Mouse (Mus musculus) G1E (cell line): Measurements from ENCODE around the gene Tbx2. TPM values are rescaled to one million over a fixed set of nuclear protein-coding genes. Genes with fewer than 3 reads are reported as not detected.

ENCODE experiments used
- ATAC-seq: 2 replicates; pipeline ENCODE4 v1.8.0; 2016; ENCODE audit warnings: mild to moderate bottlenecking; ENCODE audit not compliant: insufficient number of reproducible peaks, poor library complexity, low FRiP score, severe bottlenecking; ENCODE audit errors: extremely low read depth
- DNase-seq: peaks from one replicate; pipeline ENCODE4 v3.0.0; 2012; ENCODE audit warnings: low spot score
- H3K27me3 ChIP-seq: 2 replicates; pipeline ENCODE4 v1.6.1; 2012; ENCODE audit warnings: mild to moderate bottlenecking, low read length, inconsistent platforms; ENCODE audit not compliant: insufficient read depth
- H3K36me3 ChIP-seq: replicated peaks from 2 replicates; pipeline ENCODE3; 2012; ENCODE audit warnings: mild to moderate bottlenecking, inconsistent platforms
- H3K4me1 ChIP-seq: 2 replicates; pipeline ENCODE4 v1.6.1; 2012; ENCODE audit warnings: low read depth, low read length, inconsistent platforms, mixed read lengths; ENCODE audit not compliant: insufficient read depth
- H3K4me3 ChIP-seq: 2 replicates; pipeline ENCODE4 v1.5.1; 2012; ENCODE audit warnings: low read depth, mild to moderate bottlenecking, inconsistent platforms, low read length, moderate library complexity, mixed read lengths
- H3K9me3 ChIP-seq: replicated peaks from 2 replicates; pipeline ENCODE4 v1.6.1; 2012; ENCODE audit warnings: inconsistent platforms
- CTCF ChIP-seq: IDR thresholded peaks from 2 replicates; pipeline ENCODE4 v1.5.1; 2012; ENCODE audit warnings: low read depth, low read length, inconsistent platforms, mixed read lengths
- GATA1 ChIP-seq: IDR thresholded peaks from 2 replicates; pipeline ENCODE4 v1.6.1; 2012; ENCODE audit warnings: borderline replicate concordance, low read length, inconsistent platforms, mixed read lengths
- GATA2 ChIP-seq: IDR thresholded peaks from 2 replicates; pipeline ENCODE4 v1.6.1; 2012; ENCODE audit warnings: low read depth, low read length, inconsistent platforms, borderline replicate concordance
- POLR2AphosphoS5 ChIP-seq: IDR thresholded peaks from 2 replicates; pipeline ENCODE4 v1.6.1; 2012; ENCODE audit warnings: low read depth, low read length, inconsistent platforms; ENCODE audit not compliant: insufficient replicate concordance
- TAL1 ChIP-seq: conservative IDR thresholded peaks from 2 replicates; pipeline ENCODE4 v1.6.1; 2012; ENCODE audit warnings: low read depth, low read length, inconsistent platforms, mixed read lengths
- polyA plus RNA-seq: library from polyadenylated mRNA; stranded (reverse); fragments of >175 nt; gene quantifications from 2 replicates; pipeline ENCODE4 v1.2.3, GENCODE M21; 2012
- total RNA-seq, 2 experiments: library from RNA; stranded (forward) in 1 of 2; stranded (reverse) in 1 of 2; fragments of 200-1000 nt in 1 of 2; fragments of >200 nt in 1 of 2; fragmentation: Nextera tagmentation in 1 of 2; gene quantifications; 2 replicates each; pipeline ENCODE4 v1.2.3; 2014 to 2017

The Tbx2 gene
- total and polyA plus RNA-seq, 3 experiments, result 0.24 to 0.53 TPM; not detected in 1

GRCm38 (mm10) chr11:85838424-85839257 lies 6.3 kb downstream of the Tbx2 start:
- DNase-seq, result no peak
- H3K27me3 ChIP-seq, result peaks cover 48% of the 10 kb centered on the region

GRCm38 (mm10) chr11:85839258-85840030 lies 7.1 kb downstream of the Tbx2 start:
- no peak for DNase-seq

More at GRCm38 (mm10) chr11:85838424-85839257, 6.3 kb downstream of the Tbx2 start:
- Histone ChIP-seq H3K36me3 (no peaks in the 10 kb centered on the region), H3K4me3 (no peak overlapping the region), H3K9me3 (peaks cover 28% of the 10 kb centered on the region), H3K4me1 (no peaks in the 10 kb centered on the region; the same call in 1 of the 2 replicates)
- TF ChIP-seq CTCF, result no peak
- TF ChIP-seq GATA2, result no peak
- no peak for TF ChIP-seq TAL1
- no peak for TF ChIP-seq GATA1
- TF ChIP-seq POLR2AphosphoS5, result no peak
- ATAC-seq, result no peak

GRCm38 (mm10) chr11:85840031-85840802 lies 7.9 kb downstream of the Tbx2 start:
- Histone ChIP-seq H3K4me3 (no peak overlapping the region), H3K27me3 (peaks cover 52% of the 10 kb centered on the region; the same call in 1 of the 2 replicates)

More at GRCm38 (mm10) chr11:85839258-85840030, 7.1 kb downstream of the Tbx2 start:
- Histone ChIP-seq H3K27me3 (peaks cover 49% of the 10 kb centered on the region), H3K9me3 (peaks cover 28% of the 10 kb centered on the region), H3K4me3 (no peak overlapping the region), H3K4me1 (no peaks in the 10 kb centered on the region; the same call in 1 of the 2 replicates), H3K36me3 (no peaks in the 10 kb centered on the region)
- no peak for ATAC-seq
- no peak for TF ChIP-seq TAL1
- TF ChIP-seq GATA2, result no peak
- no peak for TF ChIP-seq GATA1
- no peak for TF ChIP-seq CTCF
- no peak for TF ChIP-seq POLR2AphosphoS5

GRCm38 (mm10) chr11:85840803-85841145 lies 8.4 kb downstream of the Tbx2 start:
- H3K4me3 ChIP-seq, result no peak overlapping the region
- TF ChIP-seq TAL1 (no peak), POLR2AphosphoS5 (no peak)
- DNase-seq (no peak), ATAC-seq (no peak)
- H3K9me3 ChIP-seq, result peaks cover 28% of the 10 kb centered on the region
- no peaks in the 10 kb centered on the region; the same call in 1 of the 2 replicates for H3K4me1 ChIP-seq
- no peaks in the 10 kb centered on the region for H3K36me3 ChIP-seq
- H3K27me3 ChIP-seq, result peaks cover 50% of the 10 kb centered on the region; the same call in 1 of the 2 replicates

More at GRCm38 (mm10) chr11:85840031-85840802, 7.9 kb downstream of the Tbx2 start:
- no peaks in the 10 kb centered on the region for H3K36me3 ChIP-seq
- no peaks in the 10 kb centered on the region; the same call in 1 of the 2 replicates for H3K4me1 ChIP-seq
- DNase-seq (no peak), ATAC-seq (no peak)
- TF ChIP-seq TAL1 (no peak), GATA2 (no peak), CTCF (no peak), POLR2AphosphoS5 (no peak), GATA1 (no peak)
- peaks cover 28% of the 10 kb centered on the region for H3K9me3 ChIP-seq

- DNase-seq, result no peak
- ATAC-seq, result no peak
- Histone ChIP-seq H3K36me3 (no peaks in the 10 kb centered on the region), H3K27me3 (peaks cover 49% of the 10 kb centered on the region; the same call in 1 of the 2 replicates), H3K9me3 (peaks cover 28% of the 10 kb centered on the region), H3K4me1 (no peaks in the 10 kb centered on the region; the same call in 1 of the 2 replicates), H3K4me3 (no peak overlapping the region)
- TF ChIP-seq CTCF (no peak), GATA1 (no peak), GATA2 (no peak), TAL1 (no peak), POLR2AphosphoS5 (no peak)
Observed at GRCm38 (mm10) chr11:85841211-85841681, 8.9 kb downstream of the Tbx2 start.
